Mouse (Mus musculus): ENCODE results near the gene Epb41l1. TPM values are rescaled to one million over a fixed set of nuclear protein-coding genes. Genes with fewer than 3 reads are reported as not detected.

Epb41l1 gene
- polyA plus RNA-seq, 1 experiment from 2014 or later = 25.5 TPM

- no peak for ATAC-seq (ENCODE audit: low read depth)
- WGBS = 24% methylated on average over 10 of the region's 10 CpGs
- H3K27ac ChIP-seq (ENCODE audit: low read depth, low read length) = no peak overlapping the region
- H3K27me3 ChIP-seq (ENCODE audit: control insufficient read depth, insufficient read depth, low read length) = no peaks in the 10 kb centered on the region
- H3K4me2 ChIP-seq (ENCODE audit: low read depth, low read length) = no peak overlapping the region
- no peak overlapping the region for H3K9ac ChIP-seq (replicated peaks; ENCODE audit: low read depth, low read length)
- H3K9me3 ChIP-seq (ENCODE audit: control insufficient read depth, low read length) = no peaks in the 10 kb centered on the region
- H3K4me3 ChIP-seq (ENCODE audit: low read depth, low read length) = no peak overlapping the region
- H3K4me1 ChIP-seq (ENCODE audit: control insufficient read depth, insufficient read depth, low read length) = no peaks in the 10 kb centered on the region
- peaks cover 7% of the 10 kb centered on the region; the same call in 1 of the 2 replicates for H3K36me3 ChIP-seq (ENCODE audit: control insufficient read depth, insufficient read depth, low read length)
Observed at GRCm38 (mm10) chr2:156447413-156448295, 26.9 kb downstream of the Epb41l1 start.

- H3K27me3 ChIP-seq (ENCODE audit: control insufficient read depth, insufficient read depth, low read length) = no peaks in the 10 kb centered on the region
- no peaks in the 10 kb centered on the region for H3K4me1 ChIP-seq (ENCODE audit: control insufficient read depth, insufficient read depth, low read length)
- no peak for ATAC-seq (ENCODE audit: low read depth)
- WGBS = 86% methylated on average over 13 of the region's 13 CpGs
- no peak overlapping the region for H3K9ac ChIP-seq (replicated peaks; ENCODE audit: low read depth, low read length)
- H3K27ac ChIP-seq (ENCODE audit: low read depth, low read length) = no peak overlapping the region
- H3K4me3 ChIP-seq (ENCODE audit: low read depth, low read length) = no peak overlapping the region
- no peaks in the 10 kb centered on the region for H3K36me3 ChIP-seq (ENCODE audit: control insufficient read depth, insufficient read depth, low read length)
- no peak overlapping the region for H3K4me2 ChIP-seq (ENCODE audit: low read depth, low read length)
- no peaks in the 10 kb centered on the region for H3K9me3 ChIP-seq (ENCODE audit: control insufficient read depth, low read length)
Observed at GRCm38 (mm10) chr2:156451225-156452148, 30.8 kb downstream of the Epb41l1 start.

GRCm38 (mm10) chr2:156452149-156452536 is 31.4 kb downstream of the Epb41l1 start:
- 64% methylated on average over 7 of the region's 7 CpGs for WGBS

GRCm38 (mm10) chr2:156453822-156454221 is 33.1 kb downstream of the Epb41l1 start:
- Histone ChIP-seq H3K27me3 (ENCODE audit: control insufficient read depth, insufficient read depth, low read length) (no peaks in the 10 kb centered on the region), H3K4me3 (ENCODE audit: low read depth, low read length) (no peak overlapping the region), H3K36me3 (ENCODE audit: control insufficient read depth, insufficient read depth, low read length) (no peaks in the 10 kb centered on the region), H3K9ac (replicated peaks; ENCODE audit: low read depth, low read length) (no peak overlapping the region), H3K4me2 (ENCODE audit: low read depth, low read length) (no peak overlapping the region), H3K9me3 (ENCODE audit: control insufficient read depth, low read length) (no peaks in the 10 kb centered on the region), H3K4me1 (ENCODE audit: control insufficient read depth, insufficient read depth, low read length) (no peaks in the 10 kb centered on the region), H3K27ac (ENCODE audit: low read depth, low read length) (no peak overlapping the region)
- no peak for ATAC-seq (ENCODE audit: low read depth)
- 83% methylated on average over 7 of the region's 7 CpGs for WGBS

More at GRCm38 (mm10) chr2:156452149-156452536, 31.4 kb downstream of the Epb41l1 start:
- no peaks in the 10 kb centered on the region for H3K4me1 ChIP-seq (ENCODE audit: control insufficient read depth, insufficient read depth, low read length)
- H3K27ac ChIP-seq (ENCODE audit: low read depth, low read length) = no peak overlapping the region
- no peaks in the 10 kb centered on the region for H3K9me3 ChIP-seq (ENCODE audit: control insufficient read depth, low read length)
- ATAC-seq (ENCODE audit: low read depth) = no peak
- no peak overlapping the region for H3K4me2 ChIP-seq (ENCODE audit: low read depth, low read length)
- H3K4me3 ChIP-seq (ENCODE audit: low read depth, low read length) = no peak overlapping the region
- H3K27me3 ChIP-seq (ENCODE audit: control insufficient read depth, insufficient read depth, low read length) = no peaks in the 10 kb centered on the region
- H3K36me3 ChIP-seq (ENCODE audit: control insufficient read depth, insufficient read depth, low read length) = no peaks in the 10 kb centered on the region
- H3K9ac ChIP-seq (replicated peaks; ENCODE audit: low read depth, low read length) = no peak overlapping the region

- Histone ChIP-seq H3K9me3 (ENCODE audit: control insufficient read depth, low read length) (no peaks in the 10 kb centered on the region), H3K27me3 (ENCODE audit: control insufficient read depth, insufficient read depth, low read length) (no peaks in the 10 kb centered on the region), H3K4me3 (ENCODE audit: low read depth, low read length) (no peak overlapping the region), H3K36me3 (ENCODE audit: control insufficient read depth, insufficient read depth, low read length) (no peaks in the 10 kb centered on the region), H3K4me2 (ENCODE audit: low read depth, low read length) (no peak overlapping the region), H3K27ac (ENCODE audit: low read depth, low read length) (no peak overlapping the region), H3K4me1 (ENCODE audit: control insufficient read depth, insufficient read depth, low read length) (no peaks in the 10 kb centered on the region; the same call in 1 of the 2 replicates), H3K9ac (replicated peaks; ENCODE audit: low read depth, low read length) (no peak overlapping the region)
- 88% methylated on average over 9 of the region's 9 CpGs for WGBS
- no peak for ATAC-seq (ENCODE audit: low read depth)
Observed at GRCm38 (mm10) chr2:156455508-156456108, 34.9 kb downstream of the Epb41l1 start.

- Histone ChIP-seq H3K27ac (ENCODE audit: low read depth, low read length) (no peak overlapping the region), H3K9me3 (ENCODE audit: control insufficient read depth, low read length) (no peaks in the 10 kb centered on the region), H3K4me2 (ENCODE audit: low read depth, low read length) (no peak overlapping the region), H3K4me1 (ENCODE audit: control insufficient read depth, insufficient read depth, low read length) (no peaks in the 10 kb centered on the region; the same call in 1 of the 2 replicates), H3K36me3 (ENCODE audit: control insufficient read depth, insufficient read depth, low read length) (no peaks in the 10 kb centered on the region), H3K4me3 (ENCODE audit: low read depth, low read length) (no peak overlapping the region), H3K27me3 (ENCODE audit: control insufficient read depth, insufficient read depth, low read length) (no peaks in the 10 kb centered on the region), H3K9ac (replicated peaks; ENCODE audit: low read depth, low read length) (no peak overlapping the region)
- 85% methylated on average over 14 of the region's 14 CpGs for WGBS
- no peak for ATAC-seq (ENCODE audit: low read depth)
Observed at GRCm38 (mm10) chr2:156456386-156457342, 36.0 kb downstream of the Epb41l1 start.

- ATAC-seq (ENCODE audit: low read depth) = no peak
- Histone ChIP-seq H3K4me3 (ENCODE audit: low read depth, low read length) (no peak overlapping the region), H3K27me3 (ENCODE audit: control insufficient read depth, insufficient read depth, low read length) (no peaks in the 10 kb centered on the region), H3K9ac (replicated peaks; ENCODE audit: low read depth, low read length) (no peak overlapping the region), H3K9me3 (ENCODE audit: control insufficient read depth, low read length) (no peaks in the 10 kb centered on the region), H3K4me2 (ENCODE audit: low read depth, low read length) (no peak overlapping the region), H3K4me1 (ENCODE audit: control insufficient read depth, insufficient read depth, low read length) (peaks cover 2% of the 10 kb centered on the region; the same call in 1 of the 2 replicates), H3K27ac (ENCODE audit: low read depth, low read length) (no peak overlapping the region), H3K36me3 (ENCODE audit: control insufficient read depth, insufficient read depth, low read length) (no peaks in the 10 kb centered on the region)
- WGBS = 52% methylated on average over 4 of the region's 4 CpGs
Observed at GRCm38 (mm10) chr2:156457343-156457717, 36.6 kb downstream of the Epb41l1 start.

- no peak overlapping the region for H3K27ac ChIP-seq (ENCODE audit: low read depth, low read length)
- no peak for ATAC-seq (ENCODE audit: low read depth)
Observed at GRCm38 (mm10) chr2:156460470-156460869, 39.8 kb downstream of the Epb41l1 start.

More at GRCm38 (mm10) chr2:156460470-156460869, 39.8 kb downstream of the Epb41l1 start:
- Histone ChIP-seq H3K9me3 (ENCODE audit: control insufficient read depth, low read length) (no peaks in the 10 kb centered on the region), H3K27me3 (ENCODE audit: control insufficient read depth, insufficient read depth, low read length) (no peaks in the 10 kb centered on the region), H3K36me3 (ENCODE audit: control insufficient read depth, insufficient read depth, low read length) (no peaks in the 10 kb centered on the region), H3K4me2 (ENCODE audit: low read depth, low read length) (no peak overlapping the region), H3K9ac (replicated peaks; ENCODE audit: low read depth, low read length) (no peak overlapping the region), H3K4me3 (ENCODE audit: low read depth, low read length) (no peak overlapping the region), H3K4me1 (ENCODE audit: control insufficient read depth, insufficient read depth, low read length) (peaks cover 5% of the 10 kb centered on the region; the same call in 1 of the 2 replicates)
- WGBS = 26% methylated on average over 14 of the region's 14 CpGs
